Mouse (Mus musculus) cortical plate, adult 2 months (tissue): ENCODE data around the gene Vav2. TPM values are rescaled to one million over a fixed set of nuclear protein-coding genes. Genes with fewer than 3 reads are reported as not detected.

Experiments
- H3K27ac ChIP-seq: fragments of 200-500 bp; 2 replicates; pipeline ENCODE4 v1.5.1; 2012; ENCODE audit warnings: low read length, control low read depth, inconsistent platforms; ENCODE audit not compliant: insufficient read depth
- H3K4me1 ChIP-seq: fragments of 200-500 bp; 2 replicates; pipeline ENCODE4 v1.6.1; 2011; ENCODE audit warnings: low read length; ENCODE audit not compliant: control insufficient read depth, insufficient read depth
- H3K4me3 ChIP-seq: fragments of 200-500 bp; 2 replicates; pipeline ENCODE4 v1.5.1; 2011; ENCODE audit warnings: mild to moderate bottlenecking, low read length, control low read depth; ENCODE audit not compliant: insufficient read depth
- CTCF ChIP-seq: fragments of 200-500 bp; IDR thresholded peaks from 2 replicates; pipeline ENCODE4 v1.5.1; 2011; ENCODE audit warnings: mild to moderate bottlenecking, control low read depth, low read length; ENCODE audit not compliant: insufficient read depth; ENCODE audit errors: extremely low read depth
- POLR2A ChIP-seq: fragments of 200-500 bp; IDR thresholded peaks from 2 replicates; pipeline ENCODE4 v1.6.1; 2011; ENCODE audit warnings: mild to moderate bottlenecking, low read length, control low read depth; ENCODE audit not compliant: insufficient read depth; ENCODE audit errors: extremely low read depth
- polyA plus RNA-seq: library from polyadenylated mRNA; depleted of rRNA; stranded (reverse); fragments of >200 nt; gene quantifications from 2 replicates; pipeline ENCODE4 v1.2.3, GENCODE M21; 2012

Vav2 gene
- polyA plus RNA-seq, 1 experiment = 10.4 TPM

DNA sequence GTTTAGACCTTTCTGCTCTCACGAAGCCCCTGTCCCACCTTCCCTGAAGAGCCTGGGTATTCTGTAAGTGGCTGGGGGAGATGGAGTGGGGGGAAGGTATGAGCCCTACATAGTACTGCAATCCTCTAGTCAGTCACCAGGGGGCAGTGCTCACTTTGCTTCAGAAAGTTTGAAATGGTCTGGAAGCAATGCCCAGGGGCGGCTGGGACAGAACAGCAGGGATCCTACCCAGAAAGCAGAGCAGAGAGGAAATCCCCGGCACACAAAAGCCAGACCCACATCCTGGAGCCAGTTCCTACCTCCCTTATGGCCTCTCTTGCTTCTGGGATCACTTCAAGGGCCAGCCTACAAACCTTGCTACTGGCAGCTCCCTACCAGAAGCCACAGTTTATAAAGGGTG, 137.8 kb downstream of the Vav2 start:
- no peak overlapping the region for H3K27ac ChIP-seq
- TF ChIP-seq CTCF (peak; percentile 83), POLR2A (no peak)
- no peak overlapping the region for H3K4me3 ChIP-seq
- H3K4me1 ChIP-seq = no peaks in the 10 kb centered on the region

DNA sequence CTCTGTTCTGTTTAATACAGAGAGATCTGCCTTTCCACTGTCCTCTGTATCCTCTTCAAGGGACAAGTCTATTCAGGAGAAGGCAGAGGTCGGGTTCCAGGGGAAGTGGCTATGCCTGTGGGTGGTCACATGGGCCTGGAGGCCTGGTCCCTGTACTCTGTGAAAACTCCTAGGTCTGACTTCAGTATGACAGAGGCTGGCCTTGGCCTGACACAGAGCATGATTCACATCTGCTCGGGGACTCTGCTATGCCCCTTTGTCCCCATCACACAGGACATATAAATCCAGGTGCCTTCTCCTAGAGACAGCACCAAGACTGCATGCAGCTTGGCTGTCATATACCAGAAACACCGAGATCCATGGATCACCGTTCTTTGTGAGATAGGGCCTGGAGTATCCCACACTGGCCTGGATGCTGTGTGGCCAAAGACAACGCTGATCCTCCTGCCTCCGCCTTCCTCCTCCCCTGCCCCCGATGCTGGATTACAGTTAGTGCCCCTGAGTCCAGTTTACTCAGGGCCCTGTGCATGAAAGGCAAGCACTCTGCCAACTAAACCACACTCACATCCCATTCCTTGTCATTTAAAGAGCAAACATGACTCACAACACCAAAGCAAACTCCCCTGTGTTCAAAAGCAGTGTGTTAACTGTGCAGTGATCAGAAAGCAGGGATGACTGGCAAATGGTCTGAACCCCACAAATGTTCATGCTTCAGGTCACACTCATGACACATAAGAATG, 139.7 kb downstream of the Vav2 start:
- TF ChIP-seq CTCF (no peak), POLR2A (no peak)
- Histone ChIP-seq H3K4me3 (no peak overlapping the region), H3K27ac (no peak overlapping the region), H3K4me1 (no peaks in the 10 kb centered on the region)

DNA sequence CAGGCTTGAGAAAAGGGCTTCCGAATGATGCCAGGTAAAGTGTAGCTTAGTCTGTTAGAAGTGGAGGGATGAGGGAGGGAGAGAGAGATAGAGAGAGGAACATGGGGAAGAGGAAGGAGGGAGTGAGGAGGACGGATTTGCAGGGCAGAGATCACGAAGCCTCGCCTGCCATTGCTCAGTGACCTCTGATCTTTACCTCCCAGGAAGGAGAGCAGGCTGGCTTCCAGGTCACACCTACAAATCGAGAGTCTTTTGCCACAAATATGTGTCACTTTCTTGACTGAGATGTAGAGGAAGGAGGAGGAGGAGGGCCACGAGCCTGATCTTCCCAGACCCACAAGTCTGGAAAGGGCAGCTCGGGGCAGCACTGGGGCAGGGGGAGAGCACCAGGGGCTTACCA, 142.4 kb downstream of the Vav2 start:
- H3K27ac ChIP-seq = no peak overlapping the region
- H3K4me1 ChIP-seq = no peaks in the 10 kb centered on the region
- H3K4me3 ChIP-seq = no peak overlapping the region
- TF ChIP-seq POLR2A = no peak
- no peak for TF ChIP-seq CTCF

DNA sequence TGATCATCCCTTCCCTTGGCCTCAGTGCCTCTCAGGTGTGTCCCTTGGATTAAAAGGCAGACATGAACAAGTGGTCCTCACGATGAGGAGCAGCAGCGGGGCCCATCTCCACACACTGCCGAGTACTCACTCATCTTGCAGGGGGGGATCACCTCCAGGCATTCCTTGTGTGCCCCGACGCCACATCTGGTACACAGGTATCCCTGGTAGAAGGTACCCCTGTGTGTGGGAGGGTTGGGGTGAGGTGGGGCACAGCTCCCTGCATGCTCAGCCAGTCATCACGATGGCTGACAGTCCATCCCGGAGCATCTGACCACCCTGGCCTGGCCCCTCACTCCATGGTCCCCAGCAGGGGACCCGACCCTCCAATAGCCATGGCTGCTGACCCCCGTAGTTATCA, 145.1 kb downstream of the Vav2 start:
- TF ChIP-seq CTCF (no peak), POLR2A (no peak)
- no peaks in the 10 kb centered on the region for H3K4me1 ChIP-seq

DNA sequence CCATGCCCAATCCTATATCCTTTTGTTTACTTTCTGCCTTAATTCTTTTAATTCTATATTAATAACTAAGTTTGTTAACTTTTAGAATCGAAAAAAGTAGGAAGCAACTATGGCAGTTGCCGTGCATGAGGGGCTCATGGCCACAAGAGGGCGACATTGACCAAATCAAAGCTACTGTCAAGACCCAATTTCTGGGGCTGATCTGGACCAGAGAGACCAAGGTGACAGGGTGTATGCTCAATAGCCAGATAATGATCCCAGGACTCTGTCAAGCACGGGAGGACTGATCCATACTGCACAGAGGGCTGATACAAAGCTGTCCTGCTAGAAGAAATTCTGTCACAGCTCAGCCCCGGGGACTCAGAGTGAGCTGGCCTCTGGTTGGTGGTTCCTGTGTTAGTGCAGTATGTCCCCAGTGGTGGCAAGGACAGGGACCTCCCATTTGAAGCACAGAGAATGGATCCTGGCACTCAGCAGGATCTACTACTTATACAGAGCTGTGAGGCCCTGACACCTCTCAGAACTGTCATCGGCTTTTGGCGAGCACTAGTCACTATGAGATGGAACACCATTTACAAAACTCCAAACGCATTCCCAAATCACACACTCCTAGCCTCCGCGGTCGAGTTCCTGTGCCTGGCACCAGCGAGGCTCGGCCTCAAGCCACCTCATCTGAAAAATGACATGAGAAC, 145.8 kb downstream of the Vav2 start:
- Histone ChIP-seq H3K4me3 (no peak overlapping the region), H3K4me1 (no peaks in the 10 kb centered on the region), H3K27ac (no peak overlapping the region)
- TF ChIP-seq CTCF (peak; percentile 81), POLR2A (no peak)

More for the DNA sequence above, 145.1 kb downstream of the Vav2 start:
- no peak overlapping the region for H3K27ac ChIP-seq
- H3K4me3 ChIP-seq = no peak overlapping the region

DNA sequence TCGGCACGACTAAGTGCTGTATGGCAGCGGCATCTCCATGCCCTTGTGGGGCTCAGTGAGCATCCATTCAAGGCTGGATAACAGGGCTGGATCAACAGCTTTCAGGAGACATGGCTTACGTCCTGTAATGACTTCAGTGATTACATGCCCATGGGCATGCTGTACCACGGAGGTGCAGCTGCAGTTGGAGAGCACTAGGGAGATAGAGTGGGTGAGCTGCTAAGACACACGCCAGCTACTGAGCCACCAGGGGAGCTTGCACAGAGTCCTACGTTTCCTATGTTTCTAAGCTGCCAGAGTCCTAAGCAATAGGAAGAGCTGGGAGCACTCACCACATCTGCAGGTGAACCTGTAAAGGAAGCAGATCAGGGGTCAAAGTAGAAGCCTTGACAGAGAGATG, 148.0 kb downstream of the Vav2 start:
- no peaks in the 10 kb centered on the region for H3K4me1 ChIP-seq
- H3K4me3 ChIP-seq = no peak overlapping the region
- TF ChIP-seq POLR2A (no peak), CTCF (no peak)
- no peak overlapping the region for H3K27ac ChIP-seq

DNA sequence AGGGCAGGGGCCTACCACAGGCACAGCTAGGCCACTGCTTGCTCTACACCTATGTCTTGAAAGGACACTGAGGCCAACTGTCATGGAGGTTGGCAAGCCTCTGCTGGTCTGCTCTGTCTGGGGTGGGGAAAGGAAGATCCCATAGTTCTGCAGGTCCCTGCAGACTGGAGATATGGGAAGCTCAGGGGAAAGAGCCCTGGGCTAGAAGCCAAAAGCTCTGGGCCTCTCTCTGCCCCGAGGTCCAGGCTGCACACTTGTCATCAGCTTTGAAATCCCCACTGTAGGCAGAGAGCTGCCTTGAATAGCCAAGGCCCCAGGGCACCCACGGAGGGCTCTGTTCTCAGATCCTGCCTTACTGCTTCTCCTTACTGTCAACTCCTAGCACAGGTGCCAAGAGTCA, 158.5 kb downstream of the Vav2 start:
- H3K4me3 ChIP-seq = no peak overlapping the region
- TF ChIP-seq POLR2A (no peak), CTCF (no peak)
- H3K4me1 ChIP-seq = no peaks in the 10 kb centered on the region
- no peak overlapping the region for H3K27ac ChIP-seq

DNA sequence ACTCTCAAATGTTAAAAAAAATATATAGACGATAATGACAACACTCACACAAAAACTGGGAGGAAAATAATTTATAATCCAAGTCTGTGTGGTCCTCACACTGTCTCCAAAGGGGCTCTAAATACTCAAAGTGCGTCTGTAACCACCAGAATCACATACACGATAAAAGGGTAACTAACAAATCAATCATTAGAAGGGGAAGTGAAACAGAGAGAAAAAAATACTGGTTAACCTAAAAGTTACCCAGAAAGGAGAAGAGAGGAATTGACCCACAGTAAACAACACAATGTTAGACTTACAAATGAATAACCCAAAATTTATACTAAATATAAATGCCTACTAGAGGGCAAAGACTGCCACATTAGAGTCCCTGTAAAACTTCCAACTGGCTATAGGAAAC, 161.0 kb downstream of the Vav2 start:
- H3K4me3 ChIP-seq = no peak overlapping the region
- H3K4me1 ChIP-seq = no peaks in the 10 kb centered on the region
- no peak for TF ChIP-seq POLR2A
- no peak for TF ChIP-seq CTCF
- no peak overlapping the region for H3K27ac ChIP-seq

DNA sequence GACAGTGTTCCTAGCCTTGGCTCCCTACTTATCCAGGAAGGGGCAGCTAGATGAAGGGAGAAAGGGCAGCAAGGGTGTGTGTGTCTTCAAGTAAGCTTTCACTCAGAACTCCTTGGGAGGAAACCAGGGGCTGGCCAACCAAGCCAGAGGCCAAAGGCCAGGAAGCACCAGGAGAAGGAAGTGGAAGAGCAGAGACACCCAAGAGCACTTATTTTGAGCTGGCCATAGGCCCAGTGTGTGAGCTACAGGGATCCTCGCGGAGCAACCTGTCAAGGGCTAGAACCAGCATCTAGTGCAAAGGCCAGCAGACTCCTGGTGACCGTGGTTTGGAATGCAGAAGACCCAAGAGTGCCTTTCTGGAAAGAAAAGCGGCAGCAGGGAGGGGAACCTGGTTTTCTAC, 163.8 kb downstream of the Vav2 start:
- no peak overlapping the region for H3K4me3 ChIP-seq
- H3K27ac ChIP-seq = no peak overlapping the region
- no peak for TF ChIP-seq CTCF

DNA sequence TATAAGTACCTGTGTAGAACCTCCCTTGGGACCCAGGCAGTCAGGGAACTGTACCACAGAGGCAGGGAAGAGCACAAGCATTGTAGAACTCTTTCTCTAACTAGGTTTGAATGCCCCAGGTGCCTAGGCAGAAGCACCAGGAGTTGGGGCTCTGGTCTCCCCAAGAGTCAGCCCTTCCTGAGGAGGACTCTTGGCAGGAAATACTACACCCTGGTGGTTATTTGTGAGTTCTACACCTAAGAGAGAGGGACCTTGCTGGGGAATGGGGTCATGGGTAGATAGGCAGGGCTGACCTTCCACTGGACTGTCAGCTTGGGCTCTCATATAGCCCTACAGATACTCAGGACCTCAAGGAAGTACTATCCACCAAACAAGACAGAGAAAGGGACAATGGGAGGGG, 175.4 kb downstream of the Vav2 start:
- Histone ChIP-seq H3K4me3 (no peak overlapping the region), H3K27ac (no peak overlapping the region), H3K4me1 (no peaks in the 10 kb centered on the region)
- no peak for TF ChIP-seq POLR2A
- TF ChIP-seq CTCF = no peak

More for the DNA sequence above, 163.8 kb downstream of the Vav2 start:
- H3K4me1 ChIP-seq = no peaks in the 10 kb centered on the region
